Mouse (Mus musculus): ENCODE data around the gene Slc6a9.

- TF ChIP-seq CTCF (IDR thresholded peaks at IDR 0.05; ENCODE audit: borderline replicate concordance, extremely low read depth, insufficient read depth, insufficient read length) (no peak), POLR2A (IDR thresholded peaks at IDR 0.05; ENCODE audit: borderline replicate concordance, extremely low read depth, insufficient read depth, insufficient read length, poor library complexity, severe bottlenecking) (no peak)
Measured at GRCm38 (mm10) chr4:117917402-117917801, 83.1 kb downstream of the Slc6a9 start.

All from brain, embryonic 14.5 days (tissue).